Mouse (Mus musculus) lung, postnatal 36 days (tissue): ENCODE results near the gene Gm5105.

Source experiments
- DNase-seq: peaks from one replicate; pipeline ENCODE4 v3.0.0; 2022; ENCODE audit warnings: mixed read lengths

Gm5105 gene

DNA sequence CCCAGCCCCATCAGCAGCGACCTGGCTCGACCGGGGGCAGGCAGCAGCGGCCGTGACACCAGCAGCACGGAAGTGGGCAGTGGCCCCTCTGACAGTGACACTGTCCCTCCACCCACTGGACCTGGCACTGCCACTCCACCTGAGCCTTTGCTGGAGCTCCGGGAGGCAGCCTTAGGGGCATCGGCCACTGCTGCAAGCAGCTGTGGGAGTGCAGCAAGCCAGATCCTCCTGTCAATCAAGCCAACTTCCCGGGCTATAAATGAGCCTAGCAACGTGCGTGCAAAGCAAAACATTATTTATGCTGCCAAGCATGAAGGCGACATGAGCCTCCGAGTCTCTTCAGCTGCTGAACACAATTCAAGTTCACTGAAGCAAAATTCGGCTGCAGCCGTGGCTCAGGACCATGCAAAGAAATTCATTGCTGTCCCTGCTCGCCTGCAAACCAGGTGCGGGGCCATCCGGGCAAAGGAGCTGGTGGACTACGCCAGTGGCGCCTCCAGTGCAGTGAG lies 786 bp downstream of the Gm5105 start:
- DNase-seq = no peak

DNA sequence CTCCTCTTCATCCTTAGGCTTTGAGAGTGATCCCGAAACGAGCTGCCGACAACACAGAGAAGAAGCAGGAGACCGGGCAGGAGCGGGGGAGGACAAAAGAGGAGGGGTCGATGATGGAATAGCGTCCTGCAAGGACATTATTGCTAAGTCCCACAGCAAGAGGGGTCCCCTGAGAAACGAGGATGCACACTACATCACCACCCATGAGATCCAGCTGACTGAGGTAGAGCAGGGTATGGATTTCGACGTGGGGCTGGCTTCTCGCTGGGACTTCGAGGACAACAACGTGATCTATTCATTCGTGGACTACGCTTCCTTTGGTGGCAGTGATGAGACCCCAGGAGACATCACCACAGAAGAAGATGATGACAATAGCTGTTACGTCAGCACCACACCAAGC lies 1.3 kb downstream of the Gm5105 start:
- no peak for DNase-seq

DNA sequence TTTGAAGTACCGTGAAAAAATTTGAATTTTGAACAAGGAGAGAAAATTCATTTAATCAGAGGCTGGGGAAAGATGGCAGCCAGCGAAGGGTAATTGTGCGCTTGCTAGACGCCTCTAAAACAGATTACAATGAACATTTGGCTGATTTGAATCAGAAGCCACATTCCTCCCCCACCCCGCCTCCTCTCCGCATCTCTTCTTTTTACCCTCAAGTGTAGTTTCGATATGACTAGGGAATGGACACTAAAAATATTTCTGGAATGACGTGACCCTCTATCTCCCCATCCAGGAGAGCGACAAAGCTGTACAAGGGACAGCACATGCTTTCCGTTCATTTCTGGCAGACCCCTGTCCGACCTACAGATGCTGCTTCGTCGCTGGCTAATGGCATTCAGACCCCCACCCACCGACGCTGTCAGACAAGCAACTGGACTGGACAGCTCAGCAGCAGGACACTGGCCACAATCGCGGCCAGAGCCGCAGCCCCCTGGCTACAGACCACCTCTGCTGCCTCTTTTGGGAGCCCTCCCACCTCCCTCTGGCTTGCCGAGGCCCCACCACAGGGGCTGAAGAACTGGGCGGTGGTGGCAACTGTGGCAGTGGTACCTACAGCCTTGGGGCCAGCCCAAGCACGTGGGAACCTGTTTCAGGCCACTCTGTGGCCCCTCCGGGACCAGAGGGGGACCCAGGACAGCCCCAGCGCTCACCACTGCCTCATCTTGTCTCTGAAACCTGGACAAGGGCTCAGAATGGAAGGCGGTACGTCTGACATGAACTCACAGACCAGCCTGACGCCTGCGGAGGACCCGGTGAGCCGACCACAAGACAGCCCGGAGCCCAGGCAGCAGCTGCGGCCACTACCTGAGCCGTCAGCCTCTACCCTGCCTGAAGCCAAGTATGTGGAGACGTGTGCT lies 2.2 kb downstream of the Gm5105 start, which contains the start of gene 1110002E22Rik:
Gene 1110002E22Rik, plus strand, starts transcription at position 321 of the 914 bp plus-strand sequence.
- no peak for DNase-seq

DNA sequence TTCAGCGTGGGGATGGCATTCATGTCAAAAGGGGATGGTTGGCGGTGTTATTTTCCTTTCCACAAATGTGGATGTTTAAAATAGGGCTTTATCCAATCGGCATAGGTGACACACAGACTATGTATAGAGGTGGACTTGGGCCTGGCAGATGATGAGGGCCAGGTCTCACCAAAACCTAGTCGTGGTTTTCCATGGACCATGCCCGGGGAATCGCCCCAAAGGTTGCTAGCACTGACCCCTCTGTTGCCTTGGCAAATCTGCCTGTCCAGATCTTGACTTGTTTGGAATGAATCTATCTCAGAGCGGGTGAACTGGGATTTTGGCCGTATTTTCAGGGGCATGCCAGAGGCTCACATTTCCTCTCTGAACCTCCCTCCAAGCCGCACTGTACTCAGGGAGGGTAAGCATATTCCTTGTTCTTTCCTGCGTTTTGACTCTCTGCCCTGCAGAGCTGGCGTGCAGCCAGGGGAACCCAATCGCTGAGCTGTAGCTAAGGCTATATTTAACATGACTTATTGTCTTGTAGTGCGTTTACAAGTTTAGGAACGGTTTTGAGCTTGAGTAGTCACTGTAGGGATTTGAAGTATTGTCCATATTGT lies 3.4 kb downstream of the Gm5105 start:
- peak; percentile 38 for DNase-seq

DNA sequence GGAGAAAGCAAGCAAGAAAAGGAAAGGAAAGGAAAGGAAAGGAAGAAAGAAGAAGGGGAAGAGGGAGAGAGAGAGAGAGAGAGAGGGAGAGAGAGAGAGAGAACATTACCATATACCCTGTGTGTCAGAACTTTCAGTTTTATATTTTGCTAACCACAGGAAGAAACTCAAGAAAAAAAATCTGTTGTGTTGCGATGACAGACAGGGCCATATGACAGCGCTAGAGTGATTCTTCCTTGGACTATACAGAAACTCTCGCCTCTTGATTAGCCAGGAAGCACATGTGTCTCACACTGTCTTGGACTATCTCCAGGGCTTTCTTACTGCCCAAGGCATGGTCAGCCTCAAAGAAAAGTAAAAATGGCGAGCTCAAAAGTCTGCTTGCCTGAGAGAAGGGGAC lies 4.5 kb downstream of the Gm5105 start:
- no peak for DNase-seq

DNA sequence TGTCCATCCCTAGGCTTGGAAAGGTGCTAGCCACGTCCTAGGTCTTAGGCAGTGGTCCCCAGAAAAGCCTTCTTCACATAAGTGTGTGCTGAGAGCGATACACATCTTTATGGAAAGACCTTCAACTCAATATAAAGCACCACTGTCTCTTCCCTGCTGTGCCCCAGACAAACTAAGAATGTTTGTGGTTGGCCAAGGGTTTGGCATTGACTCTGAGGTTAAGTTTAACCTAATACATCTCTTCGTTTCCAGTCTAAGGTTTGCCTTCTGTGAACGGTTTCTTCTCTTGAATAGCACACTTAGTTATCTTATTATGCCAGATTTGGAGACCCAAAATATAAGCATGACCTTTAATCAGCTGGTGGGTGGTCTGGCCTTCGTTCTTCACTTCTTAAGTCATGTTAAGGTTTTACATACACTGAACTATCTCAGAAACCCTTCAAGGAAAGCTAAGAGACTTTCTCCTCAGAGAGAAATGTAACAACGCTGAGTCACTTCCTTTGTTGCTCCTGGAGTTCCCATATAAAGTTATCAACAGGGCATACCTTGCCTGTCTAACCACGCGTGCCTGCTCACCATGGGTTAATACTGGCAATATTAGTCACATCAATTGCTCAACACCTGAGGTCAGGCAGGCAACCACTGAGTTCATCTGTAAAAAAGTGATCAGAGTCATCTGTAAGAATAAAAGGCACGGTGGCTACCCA lies 5.8 kb downstream of the Gm5105 start:
- DNase-seq = no peak

DNA sequence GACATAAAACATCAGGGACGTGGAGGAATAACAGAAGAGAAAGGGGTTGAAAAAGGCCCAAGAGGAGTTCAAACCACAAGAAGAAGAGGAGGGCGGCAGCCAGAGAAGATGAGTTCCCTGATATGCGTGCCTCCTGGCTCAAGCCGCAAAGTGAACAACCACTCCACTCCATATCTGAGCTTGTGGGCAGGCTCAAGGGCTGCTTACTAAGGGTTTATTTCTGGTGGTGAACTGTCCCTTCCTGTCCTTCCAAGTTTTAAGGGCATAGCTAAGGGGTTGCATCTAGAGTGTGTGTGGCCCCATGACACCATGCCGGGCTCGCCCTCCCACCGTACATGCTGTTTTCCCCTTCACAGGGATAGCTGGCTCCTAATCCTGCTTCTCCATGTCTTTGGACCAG lies 6.8 kb downstream of the Gm5105 start:
- no peak for DNase-seq

DNA sequence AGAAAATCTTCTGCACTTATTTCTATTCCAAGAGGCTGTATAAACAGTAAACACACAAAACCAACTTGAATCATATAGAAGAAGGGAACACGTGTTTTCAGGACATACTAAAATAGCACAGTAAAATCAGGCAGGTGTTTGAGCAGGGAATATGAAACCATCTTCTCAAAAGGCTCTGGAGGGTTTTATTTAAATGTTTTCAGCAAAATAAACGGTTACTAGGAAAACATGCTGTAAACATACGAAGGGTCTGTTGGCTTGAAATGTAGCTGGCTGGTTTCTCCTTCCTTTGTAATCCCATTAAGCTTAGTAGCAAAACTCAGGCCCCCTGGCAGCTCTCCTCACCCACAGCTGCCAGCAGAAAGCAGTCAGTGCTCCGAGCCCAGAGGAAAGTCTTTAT lies 9.0 kb downstream of the Gm5105 start:
- no peak for DNase-seq

DNA sequence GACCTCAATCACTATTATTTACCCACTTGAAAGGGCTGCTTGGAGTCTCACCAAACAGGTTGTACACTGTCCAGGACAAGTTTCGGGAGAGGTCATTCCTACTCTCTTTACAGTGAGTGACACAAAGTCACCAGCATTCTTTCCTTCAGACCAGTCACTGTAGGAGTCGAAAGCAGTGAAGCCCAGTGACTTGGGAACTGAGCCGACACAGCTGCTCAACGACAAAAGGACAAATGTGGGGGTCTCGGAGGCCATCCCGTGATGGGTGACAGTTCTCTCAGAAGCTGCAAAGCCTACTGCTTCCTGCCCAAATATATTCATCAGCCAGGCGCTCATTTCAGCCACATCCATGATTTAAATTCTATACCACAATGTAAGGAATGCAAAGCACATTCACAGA lies 10.2 kb downstream of the Gm5105 start:
- no peak for DNase-seq

DNA sequence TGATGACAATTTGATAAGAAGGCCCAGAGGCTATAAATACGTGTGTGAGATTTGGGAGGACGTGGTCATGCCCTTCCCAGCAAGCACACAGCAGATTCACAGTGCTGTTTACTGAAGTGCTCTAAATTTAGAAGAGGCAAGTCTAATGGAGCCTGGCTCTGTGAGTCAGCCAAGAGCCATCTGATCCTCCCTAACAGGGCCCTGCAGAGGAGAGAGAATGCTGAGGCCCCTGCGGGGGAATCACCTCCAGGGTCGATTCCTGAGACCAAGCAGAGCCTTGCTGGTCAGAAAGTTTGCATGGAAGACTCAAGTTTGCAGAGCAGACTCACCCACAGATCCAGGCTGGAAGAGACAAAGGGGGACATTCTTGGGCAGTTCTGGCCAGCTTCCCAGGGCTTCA lies 13.2 kb downstream of the Gm5105 start:
- no peak for DNase-seq

DNA sequence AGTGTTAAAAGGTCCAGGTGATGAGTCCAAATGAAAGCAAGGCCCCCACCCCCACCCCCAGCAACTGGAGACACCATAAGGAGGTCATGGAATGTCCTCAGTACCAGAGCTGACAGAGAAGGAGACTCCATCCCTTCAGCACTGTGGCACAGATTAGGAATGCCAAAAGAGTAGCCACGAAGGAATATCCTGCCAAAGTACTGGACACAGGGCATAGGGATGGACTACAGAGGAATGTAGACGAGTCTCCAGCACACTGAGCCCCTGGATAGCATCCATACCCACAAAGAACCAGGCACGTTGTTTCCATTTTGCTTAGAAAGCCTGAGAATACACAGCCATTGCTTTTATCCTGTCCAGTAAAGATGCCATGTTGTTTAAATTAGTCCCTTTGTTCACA lies 15.8 kb downstream of the Gm5105 start:
- DNase-seq = no peak

DNA sequence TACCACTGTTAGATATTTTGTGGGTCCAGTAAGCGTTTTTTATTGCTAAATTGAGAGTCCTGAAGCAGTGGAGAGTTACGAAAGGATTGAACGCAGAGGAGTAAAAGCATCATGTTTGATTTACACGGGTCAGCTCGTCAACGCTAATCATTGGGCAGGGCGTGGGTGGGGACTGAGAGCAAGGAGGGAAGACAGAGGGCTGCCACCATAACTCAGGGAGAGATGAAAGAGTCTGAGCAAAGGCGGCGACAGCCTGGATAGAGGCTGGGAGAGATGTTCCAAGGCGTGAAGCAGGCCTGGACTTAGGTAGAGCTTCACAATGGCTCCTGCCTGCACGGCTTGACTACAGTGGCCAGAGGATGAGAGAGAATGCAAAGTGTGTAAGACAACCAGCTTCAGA lies 16.4 kb downstream of the Gm5105 start:
- DNase-seq = no peak

DNA sequence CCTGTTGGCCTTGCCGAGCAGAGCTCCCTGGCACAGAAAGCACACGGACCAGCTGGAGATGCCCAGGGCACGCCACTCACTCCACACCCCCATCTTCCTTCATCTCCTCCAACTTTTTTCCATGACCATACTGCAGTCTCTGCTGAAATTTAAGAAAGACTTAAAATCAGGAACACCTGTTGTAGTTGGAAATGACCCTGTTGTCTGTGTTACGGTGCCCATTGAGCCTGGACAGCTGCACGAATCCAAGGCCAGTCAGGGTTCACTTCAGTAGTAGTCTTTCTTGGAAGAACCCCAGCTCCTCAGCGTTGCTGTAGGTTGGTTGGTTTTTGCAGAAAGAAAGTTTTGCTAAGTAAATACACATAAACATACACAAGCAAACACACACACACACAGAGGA lies 17.6 kb downstream of the Gm5105 start:
- no peak for DNase-seq

DNA sequence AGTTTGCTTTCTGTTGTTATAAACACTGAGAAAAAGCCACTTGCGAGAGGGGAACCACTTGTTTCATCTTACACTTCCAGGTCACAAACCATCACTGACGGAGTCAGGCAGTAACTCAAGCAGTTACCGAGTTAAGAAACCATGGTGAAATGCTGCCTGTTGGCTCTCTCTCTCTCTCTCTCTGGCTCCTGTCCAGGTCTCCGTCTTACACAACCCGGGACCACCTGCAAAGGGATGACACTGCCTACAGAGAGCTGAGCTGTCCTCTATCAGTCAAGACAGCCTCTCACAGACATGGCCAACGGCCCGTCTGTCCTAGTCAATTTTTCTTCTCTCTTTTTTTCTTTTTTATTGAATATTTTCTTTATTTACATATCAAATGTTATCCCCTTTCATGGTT lies 23.9 kb downstream of the Gm5105 start:
- no peak for DNase-seq

DNA sequence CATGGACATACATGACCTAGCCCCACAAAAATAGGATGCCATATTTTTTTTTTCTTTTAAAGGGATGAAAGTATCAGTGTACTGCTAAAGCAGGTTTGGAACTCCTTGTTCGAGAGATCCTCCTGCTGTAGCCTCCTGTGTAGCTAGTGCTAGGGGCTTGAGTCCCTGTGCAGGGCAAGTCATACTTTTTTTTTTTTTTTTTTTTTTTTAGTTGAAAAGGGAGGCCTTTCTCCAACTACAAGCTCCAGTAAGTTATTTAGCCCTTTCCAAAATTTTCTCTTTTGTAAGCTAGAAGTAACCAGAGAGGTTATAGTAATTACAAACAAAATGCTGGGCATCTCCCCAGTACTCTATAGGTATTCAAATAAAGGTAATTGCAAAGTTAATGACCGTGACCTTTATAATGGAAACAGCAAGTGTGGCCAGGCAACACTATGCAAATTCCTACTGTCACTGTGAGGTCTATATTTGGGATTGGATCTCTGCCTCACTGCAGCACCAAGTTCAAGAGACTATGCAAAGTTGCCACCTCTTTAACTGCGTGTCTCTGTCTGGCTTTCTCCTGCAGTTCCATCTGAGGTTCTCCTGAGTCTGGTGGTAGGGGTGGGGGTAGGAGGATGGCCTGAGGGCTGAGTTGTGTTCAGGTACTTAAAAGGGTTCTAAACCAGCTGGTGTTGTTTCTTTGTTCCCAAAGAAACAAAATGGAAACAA lies 25.4 kb downstream of the Gm5105 start:
- no peak for DNase-seq

DNA sequence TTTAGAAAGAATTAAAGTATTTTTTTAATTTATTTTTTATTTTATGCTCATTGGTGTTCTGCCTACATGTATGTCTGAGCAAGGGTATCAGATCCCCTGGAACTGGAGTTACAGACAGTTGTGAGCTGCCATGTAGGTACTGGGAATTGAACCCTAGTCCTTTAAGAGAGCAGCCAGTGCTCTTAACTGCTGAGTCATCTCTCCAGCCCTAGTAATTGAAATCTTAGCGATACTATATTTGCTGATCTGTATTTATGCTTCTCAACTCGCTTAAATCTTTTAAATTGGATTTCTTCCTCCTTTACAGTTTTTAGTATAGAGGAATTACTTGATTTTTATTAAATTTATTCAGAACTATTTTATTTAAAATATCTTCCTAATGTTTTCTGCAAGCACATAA lies 26.2 kb downstream of the Gm5105 start:
- no peak for DNase-seq

DNA sequence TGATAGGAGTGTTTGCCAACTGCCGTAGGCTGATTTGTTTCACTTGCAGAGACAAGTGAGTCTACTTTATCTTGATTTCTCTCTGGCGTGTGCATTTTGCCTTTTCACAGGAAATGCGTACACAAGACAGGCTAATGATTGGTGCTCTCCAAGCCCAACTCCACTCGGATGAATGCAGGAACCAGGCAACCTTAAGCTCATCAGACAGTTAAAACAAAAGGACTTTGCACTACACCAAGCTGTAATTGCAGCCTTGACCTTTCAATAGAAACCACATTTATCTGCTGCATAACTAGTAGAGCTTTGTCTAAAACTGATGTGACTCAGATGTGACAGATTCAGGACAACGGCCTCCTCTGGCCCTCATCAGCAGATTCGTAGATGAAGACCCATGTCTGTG lies 33.2 kb downstream of the Gm5105 start:
- DNase-seq = no peak

DNA sequence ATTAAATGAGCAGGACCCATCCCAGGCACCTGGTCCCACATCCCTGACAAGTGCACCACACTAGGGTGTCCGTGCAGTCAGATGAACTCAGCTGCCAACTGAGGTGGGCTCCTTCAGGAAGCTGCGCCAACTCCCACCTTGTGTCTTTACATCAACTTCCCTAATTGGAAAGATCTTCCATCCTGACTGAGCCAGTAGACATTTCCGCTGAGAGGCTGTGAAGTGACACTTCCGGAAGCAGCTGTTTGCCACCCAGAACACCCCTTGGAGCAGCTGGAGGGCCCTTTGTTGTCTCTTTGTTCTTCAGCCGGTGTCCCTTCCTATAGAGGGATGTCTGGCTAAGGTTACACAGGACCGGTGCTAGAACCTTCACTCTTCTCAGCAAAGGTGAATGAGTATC lies 36.6 kb downstream of the Gm5105 start:
- DNase-seq = no peak

DNA sequence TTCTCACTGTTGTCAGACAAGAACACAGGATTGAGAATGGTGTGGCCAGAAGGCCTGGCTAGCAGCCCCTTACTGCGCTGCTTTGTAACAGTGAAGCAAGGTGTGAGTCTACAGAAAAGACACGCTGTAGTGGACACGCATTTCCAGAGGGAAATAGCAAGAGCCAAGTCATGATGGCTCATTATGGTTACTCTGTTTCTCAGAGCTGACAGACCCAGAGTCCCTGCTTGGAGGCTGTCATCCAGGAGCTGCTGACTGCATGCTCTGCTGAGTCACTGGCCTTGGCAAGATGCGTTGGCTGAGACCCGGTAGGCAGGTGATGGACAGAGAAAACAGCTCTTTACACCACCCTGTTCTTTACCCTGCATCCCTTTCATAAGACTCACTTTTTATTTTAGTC lies 37.8 kb downstream of the Gm5105 start:
- no peak for DNase-seq

DNA sequence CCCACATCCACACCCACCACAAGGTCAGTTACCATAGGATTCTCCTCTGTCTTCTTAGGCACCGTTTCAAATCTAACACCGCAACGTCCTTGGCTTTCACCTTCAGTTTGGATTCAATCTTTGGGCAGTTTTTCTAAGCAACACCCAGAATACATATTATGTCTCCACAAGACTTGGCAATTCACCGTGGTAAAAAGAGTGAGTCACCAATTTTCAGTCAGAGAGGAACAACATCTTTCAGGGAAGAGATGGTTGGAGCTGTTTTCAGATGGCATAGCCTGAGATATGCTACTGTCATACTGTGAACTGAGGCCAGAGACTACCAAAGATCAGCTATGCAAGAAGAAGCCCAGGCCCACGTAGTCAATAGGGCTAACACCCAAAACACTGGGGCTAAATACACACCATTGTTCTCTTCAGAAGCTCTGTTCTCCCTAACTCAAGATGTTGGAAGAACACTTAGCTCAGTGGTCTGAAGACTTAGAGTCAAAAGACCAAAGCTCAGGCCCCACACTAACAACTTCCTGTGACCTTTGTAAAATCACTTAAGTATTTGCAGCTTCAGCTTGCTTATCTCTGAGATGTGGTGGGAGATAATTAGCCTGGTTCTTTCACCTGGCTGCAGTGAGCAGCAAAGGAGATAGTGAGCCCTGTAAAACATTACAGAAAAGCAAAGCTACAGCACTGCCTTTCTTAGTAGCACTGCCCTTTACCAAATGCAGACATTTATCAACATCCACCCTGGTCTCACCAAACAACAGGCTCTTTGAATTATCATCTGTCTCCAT lies 39.4 kb downstream of the Gm5105 start:
- DNase-seq = no peak

DNA sequence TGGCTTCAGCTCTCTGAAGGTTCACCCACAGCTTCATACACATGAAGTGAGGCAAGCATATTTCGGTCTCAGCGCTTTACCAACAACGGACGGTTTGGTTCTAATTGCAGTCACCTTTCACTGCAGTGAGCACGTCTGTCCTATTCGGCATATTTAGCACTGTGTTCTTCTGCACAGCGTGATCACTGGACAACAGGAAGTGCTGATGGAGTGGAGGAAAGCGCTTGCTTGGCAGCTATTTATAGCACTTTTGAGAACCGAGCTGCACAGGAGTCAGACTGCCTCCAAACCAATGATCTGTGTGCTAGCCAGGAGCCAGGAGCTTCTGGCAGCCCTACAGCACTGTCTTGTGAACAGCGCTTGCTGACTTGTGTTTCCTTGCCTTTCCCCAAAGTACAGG lies 40.9 kb downstream of the Gm5105 start:
- DNase-seq = no peak

DNA sequence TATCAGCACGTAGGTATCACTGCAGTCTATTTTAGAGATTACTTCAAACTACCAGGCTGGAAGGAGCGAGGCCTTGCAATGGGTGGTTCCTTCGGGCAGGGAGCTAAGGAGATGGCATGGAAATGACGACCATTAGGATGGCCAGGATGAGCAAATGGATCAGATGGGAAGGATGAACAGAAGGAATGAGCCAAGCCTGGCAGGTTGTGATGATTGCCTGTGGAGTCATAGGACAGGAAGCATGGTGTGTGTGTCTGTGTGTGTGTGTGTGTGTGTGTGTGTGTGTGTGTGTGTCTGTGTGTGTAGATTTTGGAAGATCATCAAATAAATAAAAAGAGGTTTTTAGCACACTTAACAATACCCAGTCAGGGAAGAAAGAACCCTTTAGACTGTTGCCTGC lies 44.5 kb downstream of the Gm5105 start:
- DNase-seq = no peak
